Mouse (Mus musculus): ENCODE measurements around the gene Lhfpl3. TPM values are rescaled to one million over a fixed set of nuclear protein-coding genes. Genes with fewer than 3 reads are reported as not detected.
A peak's percentile ranks its signal among the peaks of the same experiment; 100 is the strongest.

Lhfpl3 gene
- polyA plus RNA-seq, 1 experiment from 2014 or later, result 0.11 TPM

DNA sequence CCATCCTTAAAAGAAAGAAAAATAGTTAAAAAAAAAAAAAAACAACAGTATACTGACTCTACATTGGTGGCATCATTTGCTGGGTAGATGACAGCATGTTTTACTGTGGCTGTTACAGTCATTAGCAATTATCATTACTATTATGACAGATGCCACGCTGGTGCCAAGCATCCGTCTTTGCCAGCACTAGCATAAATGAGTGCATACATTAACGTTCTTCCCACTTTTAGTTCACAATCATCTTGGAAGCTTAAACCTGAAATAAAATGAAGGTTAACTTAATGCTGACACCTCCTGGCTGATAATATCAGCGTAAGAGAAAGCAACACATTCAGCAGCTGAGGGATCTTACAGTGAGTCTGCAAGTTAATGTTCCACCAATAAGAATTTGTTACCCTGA is 451.0 kb downstream of the Lhfpl3 start:
- Histone ChIP-seq H3K4me2 (no peak overlapping the region), H3K27me3 (ENCODE audit: insufficient read depth, low read length) (no peaks in the 10 kb centered on the region), H3K4me3 (ENCODE audit: low read depth, low read length) (no peak overlapping the region), H3K27ac (ENCODE audit: low read depth) (no peak overlapping the region), H3K9me3 (ENCODE audit: low read depth, low read length) (no peaks in the 10 kb centered on the region), H3K36me3 (ENCODE audit: insufficient read depth) (no peaks in the 10 kb centered on the region), H3K4me1 (ENCODE audit: insufficient read depth) (no peaks in the 10 kb centered on the region), H3K9ac (no peak overlapping the region)
- ATAC-seq (ENCODE audit: insufficient read depth), result no peak
- 70% methylated on average over 4 of the region's 4 CpGs for WGBS
- no peak for TF ChIP-seq CTCF (IDR thresholded peaks at IDR 0.05; ENCODE audit: low read depth)
- DNase-seq, result no peak

DNA sequence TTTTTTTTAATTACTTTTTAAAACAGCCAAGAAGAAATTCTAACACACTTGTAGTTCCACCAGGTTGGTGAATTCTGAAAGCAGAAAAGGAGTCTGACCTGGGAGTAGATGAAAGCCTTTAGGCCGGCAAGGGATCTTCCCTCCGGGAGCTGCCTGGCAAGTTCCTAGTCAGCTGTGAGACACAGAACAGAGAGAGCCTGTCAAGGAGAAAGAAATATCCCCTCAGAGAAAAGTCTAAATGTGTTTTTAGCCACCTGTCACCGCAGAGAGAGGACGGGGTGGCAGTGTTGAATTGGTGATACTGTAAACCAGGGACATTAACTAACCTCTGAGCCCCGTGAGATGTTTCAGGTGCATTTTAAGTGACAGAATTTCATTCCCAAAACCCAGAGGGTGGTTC is 467.2 kb downstream of the Lhfpl3 start:
- no peak overlapping the region for H3K9ac ChIP-seq
- no peak for ATAC-seq (ENCODE audit: insufficient read depth)
- no peaks in the 10 kb centered on the region for H3K4me1 ChIP-seq (ENCODE audit: insufficient read depth)
- H3K4me3 ChIP-seq (ENCODE audit: low read depth, low read length), result no peak overlapping the region
- no peaks in the 10 kb centered on the region for H3K36me3 ChIP-seq (ENCODE audit: insufficient read depth)
- H3K27me3 ChIP-seq (ENCODE audit: insufficient read depth, low read length), result no peaks in the 10 kb centered on the region
- H3K9me3 ChIP-seq (ENCODE audit: low read depth, low read length), result no peaks in the 10 kb centered on the region
- DNase-seq, result no peak
- TF ChIP-seq CTCF (IDR thresholded peaks at IDR 0.05; ENCODE audit: low read depth), result no peak
- 76% methylated on average over 5 of the region's 5 CpGs for WGBS
- no peak overlapping the region for H3K27ac ChIP-seq (ENCODE audit: low read depth)
- H3K4me2 ChIP-seq, result no peak overlapping the region

DNA sequence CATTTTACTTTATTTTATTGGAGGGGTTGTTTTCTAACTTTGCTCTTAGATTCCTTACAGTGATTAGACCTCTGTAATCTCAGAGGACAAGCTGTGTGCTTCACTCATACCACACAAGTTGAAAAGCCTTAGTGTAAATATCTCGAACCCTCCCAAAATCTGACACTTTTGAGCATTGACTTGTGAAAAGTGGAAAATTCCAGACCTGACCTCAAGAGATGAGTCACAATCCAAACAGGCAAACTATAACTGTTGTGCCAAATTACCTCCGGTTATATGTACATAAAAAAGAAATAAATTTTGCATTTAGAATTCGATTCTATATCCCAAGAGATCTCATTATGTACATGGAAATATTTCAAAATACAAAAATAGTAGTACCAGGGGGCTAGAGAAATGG is 468.8 kb downstream of the Lhfpl3 start:
- Histone ChIP-seq H3K27me3 (ENCODE audit: insufficient read depth, low read length) (no peaks in the 10 kb centered on the region), H3K4me1 (ENCODE audit: insufficient read depth) (no peaks in the 10 kb centered on the region), H3K4me3 (ENCODE audit: low read depth, low read length) (no peak overlapping the region), H3K9me3 (ENCODE audit: low read depth, low read length) (no peaks in the 10 kb centered on the region), H3K4me2 (no peak overlapping the region), H3K9ac (no peak overlapping the region), H3K27ac (ENCODE audit: low read depth) (no peak overlapping the region), H3K36me3 (ENCODE audit: insufficient read depth) (no peaks in the 10 kb centered on the region)
- DNase-seq (no peak), ATAC-seq (ENCODE audit: insufficient read depth) (no peak)
- TF ChIP-seq CTCF (IDR thresholded peaks at IDR 0.05; ENCODE audit: low read depth), result no peak
- 80% methylated on average over 3 of the region's 3 CpGs for WGBS

DNA sequence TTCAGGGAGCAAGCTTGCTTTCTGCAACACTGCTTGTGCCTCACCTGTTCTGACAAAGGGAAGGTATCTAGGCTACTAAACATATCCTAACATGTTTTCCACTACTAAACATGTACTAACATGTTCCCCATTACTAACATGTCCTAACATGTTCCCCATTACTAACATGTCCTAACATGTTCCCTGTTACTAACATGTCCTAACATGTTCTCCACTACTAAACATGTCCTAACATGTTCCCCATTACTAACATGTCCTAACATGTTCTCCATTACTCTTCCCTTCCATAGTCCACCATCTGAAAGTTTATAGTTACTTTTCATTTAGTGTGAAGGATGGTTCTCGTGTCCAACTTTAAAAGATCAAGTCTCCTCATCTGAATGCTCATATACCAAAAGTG is 473.8 kb downstream of the Lhfpl3 start:
- DNase-seq, result no peak
- no peaks in the 10 kb centered on the region for H3K9me3 ChIP-seq (ENCODE audit: low read depth, low read length)
- no peaks in the 10 kb centered on the region for H3K36me3 ChIP-seq (ENCODE audit: insufficient read depth)
- no peak for TF ChIP-seq CTCF (IDR thresholded peaks at IDR 0.05; ENCODE audit: low read depth)
- H3K4me3 ChIP-seq (ENCODE audit: low read depth, low read length), result no peak overlapping the region
- no peaks in the 10 kb centered on the region for H3K27me3 ChIP-seq (ENCODE audit: insufficient read depth, low read length)
- no peak overlapping the region for H3K27ac ChIP-seq (ENCODE audit: low read depth)
- H3K9ac ChIP-seq, result no peak overlapping the region
- no peaks in the 10 kb centered on the region for H3K4me1 ChIP-seq (ENCODE audit: insufficient read depth)
- ATAC-seq (ENCODE audit: insufficient read depth), result no peak
- 81% methylated on average over 1 of the region's 1 CpGs for WGBS
- H3K4me2 ChIP-seq, result no peak overlapping the region

DNA sequence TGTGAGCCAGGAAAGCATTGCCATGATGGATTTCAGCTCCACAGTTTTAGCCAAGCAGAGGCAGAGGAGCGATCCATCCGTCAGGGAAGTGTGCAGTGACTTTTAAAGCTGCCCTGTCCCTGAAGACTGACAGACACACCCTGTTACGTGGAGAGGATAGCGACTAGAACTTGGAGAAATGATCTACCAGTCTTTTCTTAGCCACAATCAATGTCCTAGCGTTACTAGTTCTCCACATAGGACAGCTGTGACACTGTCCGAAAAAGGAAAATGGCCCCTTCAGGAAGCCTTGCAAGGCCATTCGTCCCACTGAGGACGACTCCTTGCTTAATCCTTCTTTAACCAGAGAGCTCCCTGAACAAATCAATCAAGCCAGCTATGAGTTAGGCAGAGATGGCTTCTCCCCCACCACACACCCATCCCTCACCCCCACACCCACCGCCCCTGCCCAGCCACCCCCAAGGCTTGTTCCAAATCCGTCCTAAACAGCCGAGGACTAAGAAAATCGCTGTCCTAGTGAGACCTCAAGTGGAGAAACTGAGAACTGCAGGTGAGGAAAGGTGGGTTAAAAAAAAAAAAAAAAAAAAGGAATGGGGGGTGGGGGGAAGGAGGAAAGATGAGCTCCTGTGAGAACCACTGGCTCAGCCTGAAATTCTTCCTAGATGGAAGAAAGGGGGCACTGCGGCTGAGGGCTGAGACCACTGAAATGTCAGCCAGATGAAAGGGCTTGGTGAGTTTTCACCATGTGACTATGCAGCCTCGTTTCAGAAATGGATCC is 479.1 kb downstream of the Lhfpl3 start:
- WGBS, result 15% methylated on average over 14 of the region's 14 CpGs
- H3K4me2 ChIP-seq, result peak overlapping the region; percentile 53
- peak overlapping the region; percentile 2; the same call in 1 of the 2 replicates for H3K9ac ChIP-seq
- peak; percentile 78 for TF ChIP-seq CTCF (IDR thresholded peaks at IDR 0.05; ENCODE audit: low read depth)
- DNase-seq, result peak; percentile 89
- no peaks in the 10 kb centered on the region for H3K4me1 ChIP-seq (ENCODE audit: insufficient read depth)
- H3K27ac ChIP-seq (ENCODE audit: low read depth), result no peak overlapping the region
- peak; percentile 91 for ATAC-seq (ENCODE audit: insufficient read depth)
- H3K9me3 ChIP-seq (ENCODE audit: low read depth, low read length), result no peaks in the 10 kb centered on the region
- no peaks in the 10 kb centered on the region for H3K36me3 ChIP-seq (ENCODE audit: insufficient read depth)
- no peaks in the 10 kb centered on the region for H3K27me3 ChIP-seq (ENCODE audit: insufficient read depth, low read length)
- peak overlapping the region; percentile 25 for H3K4me3 ChIP-seq (ENCODE audit: low read depth, low read length)

DNA sequence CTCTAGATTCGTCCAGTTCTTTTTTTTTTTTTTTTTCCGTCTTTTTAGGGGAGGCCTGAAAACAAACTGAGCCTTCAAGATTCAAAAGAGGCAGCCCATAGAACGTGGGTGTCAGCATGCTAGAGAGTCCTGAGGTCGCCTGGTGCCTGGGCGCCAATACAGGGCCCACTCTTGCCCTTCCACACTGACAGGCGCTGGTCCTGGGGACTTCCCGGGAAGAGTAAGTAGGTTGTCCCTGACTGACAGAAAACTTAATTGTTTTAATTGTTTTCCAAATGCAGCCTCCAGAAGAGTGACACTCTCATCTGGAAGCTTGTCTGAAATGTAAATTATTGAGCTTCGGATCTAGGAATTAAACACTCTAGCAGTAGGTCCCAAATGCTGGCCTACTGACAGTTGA is 479.8 kb downstream of the Lhfpl3 start:
- H3K4me1 ChIP-seq (ENCODE audit: insufficient read depth), result no peaks in the 10 kb centered on the region
- no peak overlapping the region for H3K9ac ChIP-seq
- DNase-seq, result no peak
- ATAC-seq (ENCODE audit: insufficient read depth), result no peak
- H3K9me3 ChIP-seq (ENCODE audit: low read depth, low read length), result no peaks in the 10 kb centered on the region
- H3K36me3 ChIP-seq (ENCODE audit: insufficient read depth), result no peaks in the 10 kb centered on the region
- no peak overlapping the region for H3K4me3 ChIP-seq (ENCODE audit: low read depth, low read length)
- H3K27ac ChIP-seq (ENCODE audit: low read depth), result no peak overlapping the region
- peak overlapping the region; percentile 53; the same call in 1 of the 2 replicates for H3K4me2 ChIP-seq
- H3K27me3 ChIP-seq (ENCODE audit: insufficient read depth, low read length), result no peaks in the 10 kb centered on the region
- TF ChIP-seq CTCF (IDR thresholded peaks at IDR 0.05; ENCODE audit: low read depth), result no peak
- 35% methylated on average over 8 of the region's 8 CpGs for WGBS

DNA sequence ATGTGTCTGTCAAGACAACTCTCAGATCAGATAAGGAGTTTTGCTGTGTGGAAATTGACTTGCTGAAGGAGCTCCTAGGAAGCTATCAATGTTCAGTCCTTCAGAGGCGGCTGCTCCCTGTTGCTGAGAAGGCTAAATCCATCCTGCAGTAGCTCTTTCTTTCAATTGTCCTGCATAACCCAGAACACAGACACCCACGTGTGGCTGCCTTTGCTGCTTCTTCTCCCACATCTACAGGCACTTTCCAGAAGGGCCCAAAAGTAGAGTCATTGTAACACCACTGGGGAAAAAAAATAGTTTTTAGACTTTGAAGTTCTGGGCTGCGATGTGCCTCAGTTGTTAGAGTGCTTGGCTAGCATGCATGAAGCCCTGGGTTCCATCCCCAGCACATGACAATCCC is 480.9 kb downstream of the Lhfpl3 start:
- ATAC-seq (ENCODE audit: insufficient read depth), result no peak
- WGBS, result 60% methylated on average over 3 of the region's 3 CpGs
- no peak overlapping the region for H3K9ac ChIP-seq
- no peaks in the 10 kb centered on the region for H3K27me3 ChIP-seq (ENCODE audit: insufficient read depth, low read length)
- H3K4me3 ChIP-seq (ENCODE audit: low read depth, low read length), result no peak overlapping the region
- no peak overlapping the region for H3K27ac ChIP-seq (ENCODE audit: low read depth)
- H3K36me3 ChIP-seq (ENCODE audit: insufficient read depth), result no peaks in the 10 kb centered on the region
- DNase-seq, result no peak
- no peak overlapping the region for H3K4me2 ChIP-seq
- H3K4me1 ChIP-seq (ENCODE audit: insufficient read depth), result no peaks in the 10 kb centered on the region
- no peaks in the 10 kb centered on the region for H3K9me3 ChIP-seq (ENCODE audit: low read depth, low read length)
- no peak for TF ChIP-seq CTCF (IDR thresholded peaks at IDR 0.05; ENCODE audit: low read depth)
